Comparison of ENCODE assay signal across 14 mouse cellular contexts in genomic region chr4:97847653-97848052, GRCm38 (mm10).
"Had no signal": no experiment of that assay in that cellular context is flagged by ENCODE, and none has a peak within 500 bp of the region (broad histone marks: within the 10 kb centered on the region; RNA-seq: fewer than 3 reads in every experiment).

No protein-coding gene starts in this region.

- H3K4me3 ChIP-seq: limb, embryonic 12.5 days; midbrain, embryonic 10.5 days; myocyte; neural tube, embryonic 15.5 days had no signal

- H3K9me3 ChIP-seq: limb, embryonic 12.5 days; midbrain, embryonic 10.5 days; neural tube, embryonic 15.5 days had no signal

- H3K27me3 ChIP-seq: limb, embryonic 12.5 days; neural tube, embryonic 15.5 days had no signal

- H3K9ac ChIP-seq: limb, embryonic 12.5 days; liver, embryonic 14.5 days; neural tube, embryonic 15.5 days had no signal

- H3K36me3 ChIP-seq: midbrain, embryonic 10.5 days; neural tube, embryonic 15.5 days had no signal

- H3K4me2 ChIP-seq: limb, embryonic 12.5 days; neural tube, embryonic 15.5 days had no signal

- H3K27ac ChIP-seq: kidney, postnatal 0 days; limb, embryonic 12.5 days; liver, embryonic 14.5 days; midbrain, embryonic 10.5 days; neural tube, embryonic 15.5 days had no signal

- DNase-seq: kidney, postnatal 36 days; layer of hippocampus, adult 9-11 months; layer of hippocampus, postnatal 36 days; lung, adult 18-20 months; midbrain, embryonic 14.5 days; right cerebral cortex, adult 18-20 months; right cerebral cortex, postnatal 25 days; thymus, postnatal 4 days had no signal
